Mouse (Mus musculus) liver, embryonic 14.5 days (tissue): ENCODE results near the gene Chchd3. TPM values are rescaled to one million over a fixed set of nuclear protein-coding genes. Genes with fewer than 3 reads are reported as not detected.

Source experiments
- ATAC-seq: fragments of 200-750 bp; cut with Nextera tagmentation; 2 replicates; pipeline ENCODE4 v1.8.0; 2017; ENCODE audit warnings: moderate number of reproducible peaks, mild to moderate bottlenecking, moderate library complexity; ENCODE audit not compliant: insufficient read depth
- DNase-seq, 3 experiments: peaks; one replicate each; pipeline ENCODE4 v3.0.0-alpha.2; 2012 to 2013; ENCODE audit warnings: low read depth in 3 of 3, low spot score in 3 of 3
- H3K27ac ChIP-seq: fragments of 300-500 bp; sonication (generic); 2 replicates; pipeline ENCODE4 v1.5.1; 2014; ENCODE audit warnings: moderate library complexity, mild to moderate bottlenecking, control low read depth, inconsistent platforms
- H3K27me3 ChIP-seq: fragments of 300-500 bp; sonication (generic); 2 replicates; pipeline ENCODE4 v1.6.1; 2014; ENCODE audit warnings: mild to moderate bottlenecking, low read length, moderate library complexity; ENCODE audit not compliant: control insufficient read depth, insufficient read depth
- H3K36me3 ChIP-seq: fragments of 300-500 bp; sonication (generic); replicated peaks from 2 replicates; pipeline ENCODE4 v1.6.1; 2014; ENCODE audit warnings: low read depth; ENCODE audit not compliant: control insufficient read depth, insufficient read depth
- H3K4me1 ChIP-seq, 2 experiments: fragments of 200-500 bp in 1 of 2; fragments of 300-500 bp in 1 of 2; sonication (generic) in 1 of 2; replicated peaks; 2 replicates each; pipeline ENCODE4 v1.6.1; 2012 to 2014; ENCODE audit warnings: antibody characterized with exemption in 1 of 2, inconsistent platforms in 1 of 2, low read length in 1 of 2; ENCODE audit not compliant: control insufficient read depth in 2 of 2, insufficient read depth in 2 of 2
- H3K4me2 ChIP-seq: fragments of 300-500 bp; sonication (generic); 2 replicates; pipeline ENCODE4 v1.6.1; 2014; ENCODE audit warnings: low read depth, mild to moderate bottlenecking, control low read depth, moderate library complexity
- H3K4me3 ChIP-seq, 2 experiments: fragments of 200-500 bp in 1 of 2; fragments of 300-500 bp in 1 of 2; sonication (generic) in 1 of 2; 2 replicates each; pipeline ENCODE4 v1.5.1; 2012 to 2014; ENCODE audit warnings: low read depth in 2 of 2, low read length in 2 of 2, mild to moderate bottlenecking in 2 of 2, control low read depth in 1 of 2, inconsistent platforms in 1 of 2, moderate library complexity in 1 of 2; ENCODE audit not compliant: insufficient read depth in 1 of 2
- H3K9ac ChIP-seq: fragments of 300-500 bp; sonication (generic); replicated peaks from 2 replicates; pipeline ENCODE4 v1.6.1; 2014; ENCODE audit warnings: mild to moderate bottlenecking, control low read depth, moderate library complexity
- H3K9me3 ChIP-seq: fragments of 300-500 bp; sonication (generic); 2 replicates; pipeline ENCODE4 v1.6.1; 2016; ENCODE audit warnings: low read length, mixed read lengths; ENCODE audit not compliant: control insufficient read depth
- CTCF ChIP-seq: IDR thresholded peaks from 2 replicates; pipeline ENCODE4 v1.5.1; 2016; ENCODE audit warnings: antibody characterized with exemption, low read depth, control low read depth
- EP300 ChIP-seq: IDR thresholded peaks from 2 replicates; pipeline ENCODE4 v1.6.1; 2016; ENCODE audit warnings: antibody characterized with exemption, low read depth
- WGBS: fragments of 180-500 bp; shearing (Covaris S2); extraction: QIAGEN DNeasy Blood & Tissue Kit; methylation state at CpG from one replicate; pipeline ENCODE4 v1.1.7; 2014; ENCODE audit not compliant: insufficient replicate concordance; 5-methylcytosine and 5-hydroxymethylcytosine counted together
- polyA plus RNA-seq, 2 experiments: library from polyadenylated mRNA; depleted of rRNA in 1 of 2; stranded (reverse) in 1 of 2; unstranded in 1 of 2; fragments of >200 nt; fragmentation: Nextera tagmentation in 1 of 2; extraction: Ambion mirVana in 1 of 2; gene quantifications; 2 replicates each; pipeline versions ENCODE4 v1.2.1 to v1.2.3; 2012 to 2014

Gene Chchd3
- polyA plus RNA-seq, 2 experiments = 43.9 to 76.5 TPM

GRCm38 (mm10) chr6:33054946-33055345, 5.1 kb downstream of the Chchd3 start:
- Histone ChIP-seq H3K27ac (peak overlapping the region; percentile 85), H3K9me3 (no peaks in the 10 kb centered on the region), H3K27me3 (no peaks in the 10 kb centered on the region), H3K9ac (peak overlapping the region; percentile 52), H3K36me3 (peaks cover 12% of the 10 kb centered on the region), H3K4me2 (peak overlapping the region; percentile 60), H3K4me1 (peaks cover 31 to 33% of the 10 kb centered on the region in 2 experiments), H3K4me3 (peak overlapping the region in 1 of 2 experiments; percentile 18; a peak in 1 of 4 replicates)
- TF ChIP-seq CTCF (no peak), EP300 (no peak)
- WGBS = 65% methylated on average over 4 of the region's 4 CpGs
- DNase-seq = no peak
- no peak for ATAC-seq

GRCm38 (mm10) chr6:33051642-33052041, 8.4 kb downstream of the Chchd3 start:
- no peaks in the 10 kb centered on the region for H3K27me3 ChIP-seq
- no peak for ATAC-seq
- TF ChIP-seq EP300 (no peak), CTCF (no peak)

GRCm38 (mm10) chr6:33049705-33050420, 10.2 kb downstream of the Chchd3 start:
- Histone ChIP-seq H3K4me1 (peaks cover 5 to 11% of the 10 kb centered on the region in 2 experiments), H3K27me3 (no peaks in the 10 kb centered on the region), H3K4me2 (no peak overlapping the region), H3K4me3 (no peak overlapping the region), H3K9ac (no peak overlapping the region), H3K27ac (no peak overlapping the region), H3K36me3 (peaks cover 21% of the 10 kb centered on the region), H3K9me3 (no peaks in the 10 kb centered on the region)
- no peak for TF ChIP-seq CTCF
- no peak for TF ChIP-seq EP300
- 81% methylated on average over 6 of the region's 6 CpGs for WGBS
- DNase-seq (no peak), ATAC-seq (no peak)

More at GRCm38 (mm10) chr6:33051642-33052041, 8.4 kb downstream of the Chchd3 start:
- DNase-seq = no peak
- H3K4me2 ChIP-seq = no peak overlapping the region
- H3K9me3 ChIP-seq = no peaks in the 10 kb centered on the region
- no peak overlapping the region for H3K4me3 ChIP-seq
- H3K9ac ChIP-seq = no peak overlapping the region
- peaks cover 25% of the 10 kb centered on the region for H3K36me3 ChIP-seq
- H3K4me1 ChIP-seq = peaks cover 22 to 28% of the 10 kb centered on the region in 2 experiments
- WGBS = 49% methylated on average over 2 of the region's 2 CpGs
- no peak overlapping the region for H3K27ac ChIP-seq

- no peaks in the 10 kb centered on the region for H3K4me1 ChIP-seq
These were observed 16.6 kb downstream of the Chchd3 start for GRCm38 (mm10) chr6:33043480-33043879.

GRCm38 (mm10) chr6:33042880-33043279, 17.2 kb downstream of the Chchd3 start:
- no peaks in the 10 kb centered on the region for H3K4me1 ChIP-seq
- no peaks in the 10 kb centered on the region for H3K9me3 ChIP-seq
- H3K27me3 ChIP-seq = no peaks in the 10 kb centered on the region
- H3K4me2 ChIP-seq = no peak overlapping the region
- WGBS = 79% methylated on average over 1 of the region's 1 CpGs
- no peak for ATAC-seq
- H3K9ac ChIP-seq = no peak overlapping the region
- TF ChIP-seq CTCF = no peak
- no peak for DNase-seq
- peaks cover 17% of the 10 kb centered on the region; the same call in 1 of the 2 replicates for H3K36me3 ChIP-seq
- no peak overlapping the region for H3K4me3 ChIP-seq
- no peak overlapping the region for H3K27ac ChIP-seq

More at GRCm38 (mm10) chr6:33043480-33043879, 16.6 kb downstream of the Chchd3 start:
- Histone ChIP-seq H3K36me3 (peaks cover 22% of the 10 kb centered on the region), H3K9ac (no peak overlapping the region), H3K4me3 (no peak overlapping the region), H3K27me3 (no peaks in the 10 kb centered on the region), H3K27ac (no peak overlapping the region), H3K4me2 (no peak overlapping the region), H3K9me3 (no peaks in the 10 kb centered on the region)
- DNase-seq (no peak), ATAC-seq (no peak)
- TF ChIP-seq EP300 = no peak
- no peak for TF ChIP-seq CTCF
- WGBS = 70% methylated on average over 5 of the region's 5 CpGs
